Mouse (Mus musculus): ENCODE measurements around the gene Spink8. TPM values are rescaled to one million over a fixed set of nuclear protein-coding genes. Genes with fewer than 3 reads are reported as not detected.
"Not testable (repeated sequence)": the region's sequence is repeated elsewhere in the genome, so short reads cannot be mapped to it uniquely, and the experiment has no call there.

Gene Spink8
- 1 to 10 TPM in 1 of 2 experiments, not detected in 1; 5.7 TPM for total RNA-seq (2021)

DNA sequence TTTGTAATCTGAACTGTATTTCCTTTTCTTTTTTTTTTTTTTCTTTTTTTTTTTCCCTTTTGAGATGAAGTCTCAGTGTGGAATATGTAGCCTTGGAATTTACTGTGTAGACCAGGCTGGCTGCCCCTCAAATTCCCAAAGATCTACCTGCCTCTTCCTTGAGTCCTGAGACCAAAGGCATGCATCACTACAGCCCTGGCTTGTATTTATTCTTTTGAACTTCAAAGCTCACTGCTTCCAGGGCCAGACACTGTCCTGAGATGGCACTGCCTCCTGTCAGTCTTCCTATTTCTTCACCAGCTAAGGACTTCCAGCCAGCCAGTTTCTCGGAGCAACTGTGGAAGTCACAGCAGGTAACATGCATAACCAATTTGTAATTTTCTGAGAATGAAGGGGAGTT lies at the start of gene Spink8:
Gene Spink8, plus strand, starts transcription at position 301 of the 400 bp plus-strand sequence.
- intact Hi-C loops (cut with DNase I) = no loop called here
- no peak for DNase-seq (ENCODE audit: low spot score in 2 of 2)

DNA sequence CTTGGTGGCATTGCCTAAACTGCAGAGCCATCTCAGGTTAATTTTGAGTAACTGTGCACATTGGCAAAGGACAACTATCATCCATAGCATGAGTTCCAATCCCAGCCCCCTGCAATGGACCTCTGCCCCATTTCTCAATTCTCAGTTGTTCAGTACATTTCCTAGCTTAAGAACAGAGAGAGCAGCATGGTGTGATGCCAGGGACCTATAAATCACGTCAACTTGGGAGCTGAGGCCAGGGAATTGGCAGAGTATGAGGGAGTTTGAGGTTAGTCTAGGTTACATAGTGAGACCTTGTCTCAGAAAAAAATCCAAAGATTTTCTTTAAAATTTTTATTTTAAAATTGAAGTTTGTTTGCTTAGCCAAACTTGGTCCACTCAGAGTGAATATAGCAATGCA lies 45.2 kb upstream of the Spink8 start:
- DNase-seq (ENCODE audit: low spot score in 2 of 2); intact Hi-C loops (cut with DNase I): not testable (repeated sequence)

DNA sequence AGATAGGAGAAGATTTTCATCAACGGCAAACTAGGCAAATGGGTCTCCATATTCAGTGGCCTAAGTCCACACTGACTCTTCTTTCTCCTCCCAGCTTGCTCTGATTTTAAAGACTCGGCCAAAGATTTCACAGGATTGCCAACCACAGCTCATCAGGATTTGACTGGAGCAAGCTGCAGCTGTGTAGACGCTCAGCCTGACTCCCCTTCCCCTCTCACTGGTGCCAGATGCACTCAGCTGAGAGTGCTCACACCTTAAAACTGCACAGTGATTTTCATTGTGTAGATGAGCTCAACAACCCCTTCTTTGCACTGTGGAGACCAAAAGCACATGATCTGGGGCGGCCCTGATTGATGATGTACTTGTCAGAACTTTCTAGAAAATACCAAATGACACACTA lies 21.5 kb upstream of the Spink8 start, which contains the start of gene Fbxw27:
Gene Fbxw27, minus strand, starts transcription at position 101 of the 400 bp plus-strand sequence.
- DNase-seq (ENCODE audit: low spot score in 2 of 2); intact Hi-C loops (cut with DNase I): not testable (repeated sequence)

DNA sequence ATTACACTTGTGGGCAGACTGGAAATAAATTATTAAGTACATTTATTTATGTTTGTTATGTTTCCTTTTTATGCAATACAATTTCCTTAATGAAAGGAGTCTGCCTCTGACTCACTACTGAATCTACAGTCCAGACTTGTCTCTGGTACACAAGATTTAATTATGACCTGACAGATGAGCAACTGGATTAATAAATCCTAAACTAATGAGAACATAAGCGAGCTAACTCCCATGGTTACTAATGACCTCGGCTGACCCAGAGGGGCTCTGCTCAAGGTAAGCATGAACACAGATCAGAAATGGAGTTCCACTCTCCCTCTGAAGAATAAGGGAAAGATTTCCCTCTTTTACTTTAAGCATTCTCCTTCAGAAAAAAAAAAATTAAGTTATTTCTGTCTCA lies 16.9 kb upstream of the Spink8 start:
- no peak for DNase-seq (ENCODE audit: low spot score in 2 of 2)
- intact Hi-C loops (cut with DNase I) = no loop called here

DNA sequence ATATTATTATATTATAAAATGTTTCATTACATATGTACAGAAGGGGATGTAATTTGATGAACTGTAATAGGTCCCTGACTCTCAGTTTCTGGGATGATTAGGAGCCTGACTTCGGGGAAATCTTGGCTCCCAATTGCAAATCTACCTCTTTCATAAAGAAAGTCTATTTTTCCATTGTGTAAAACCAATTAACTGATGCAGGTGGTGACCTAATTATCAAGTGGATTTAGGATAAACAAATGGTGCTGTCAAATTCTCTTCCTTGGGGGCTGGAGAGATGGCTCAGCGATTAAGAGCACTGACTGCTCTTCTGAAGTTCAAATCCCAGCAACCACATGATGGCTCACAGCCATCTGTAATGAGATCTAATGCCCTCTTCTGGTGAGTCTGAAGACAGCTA lies 16.3 kb upstream of the Spink8 start:
- DNase-seq (ENCODE audit: low spot score in 2 of 2) = no peak
- intact Hi-C loops (cut with DNase I) = no loop called here

DNA sequence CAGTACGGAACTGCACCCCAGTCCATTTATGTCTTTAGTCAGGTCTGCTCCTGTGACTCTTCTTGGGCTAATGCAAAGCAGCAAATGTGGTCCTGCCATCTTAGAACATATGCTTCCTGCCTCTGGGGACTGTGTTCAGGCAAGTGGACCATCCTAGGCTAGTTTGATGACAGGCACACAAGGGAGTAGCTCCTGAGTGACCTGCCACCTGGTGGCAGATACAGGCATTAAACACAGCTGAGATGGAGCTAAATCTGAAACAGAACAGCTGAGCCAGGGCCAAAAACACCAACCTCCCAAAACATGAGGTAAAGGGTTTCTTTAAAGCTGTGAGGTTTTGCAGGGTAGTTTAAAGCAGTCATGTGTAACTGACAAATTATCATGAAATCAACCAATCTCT lies 14.0 kb upstream of the Spink8 start:
- DNase-seq (ENCODE audit: low spot score in 2 of 2) = no peak
- intact Hi-C loops (cut with DNase I) = no loop called here

DNA sequence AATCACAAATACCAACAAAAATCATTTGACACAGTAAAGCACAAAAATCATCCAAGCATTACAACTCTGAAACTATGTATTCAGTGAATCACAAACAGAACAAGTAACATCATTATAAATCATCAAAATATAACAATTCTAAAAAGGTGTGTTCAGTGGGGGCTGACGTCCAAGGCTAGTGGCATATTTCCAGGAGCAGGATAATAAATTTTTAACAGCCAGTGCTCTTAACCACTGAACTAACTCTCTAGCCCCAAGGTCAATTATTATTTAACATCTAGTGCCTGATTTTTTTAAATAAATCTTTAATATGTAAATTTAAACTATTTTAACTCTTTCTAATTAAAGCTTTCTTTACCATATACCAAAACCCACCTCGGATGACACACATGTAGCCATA lies 6.5 kb upstream of the Spink8 start:
- DNase-seq (ENCODE audit: low spot score in 2 of 2); intact Hi-C loops (cut with DNase I): not testable (repeated sequence)

DNA sequence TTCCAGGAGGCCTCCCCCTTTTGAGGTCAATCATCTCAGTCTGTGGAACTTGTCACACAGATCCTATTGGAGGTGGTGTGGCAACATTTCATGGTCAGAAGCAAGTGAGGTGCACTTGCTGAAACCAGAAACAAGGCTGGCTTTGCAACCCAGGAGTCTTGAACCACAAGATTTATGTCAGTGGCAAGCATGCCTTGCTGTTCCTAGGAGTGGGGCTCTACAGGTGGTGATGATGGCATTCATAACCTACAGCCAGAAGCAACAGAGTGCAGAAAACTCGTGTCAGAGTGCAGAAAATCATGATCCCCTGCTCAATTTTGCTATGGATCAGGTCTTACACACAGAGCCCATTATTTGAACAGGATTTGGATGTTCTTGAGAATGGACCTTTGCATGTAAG lies 5.8 kb upstream of the Spink8 start:
- intact Hi-C loops (cut with DNase I) = no loop called here
- no peak for DNase-seq (ENCODE audit: low spot score in 2 of 2)

DNA sequence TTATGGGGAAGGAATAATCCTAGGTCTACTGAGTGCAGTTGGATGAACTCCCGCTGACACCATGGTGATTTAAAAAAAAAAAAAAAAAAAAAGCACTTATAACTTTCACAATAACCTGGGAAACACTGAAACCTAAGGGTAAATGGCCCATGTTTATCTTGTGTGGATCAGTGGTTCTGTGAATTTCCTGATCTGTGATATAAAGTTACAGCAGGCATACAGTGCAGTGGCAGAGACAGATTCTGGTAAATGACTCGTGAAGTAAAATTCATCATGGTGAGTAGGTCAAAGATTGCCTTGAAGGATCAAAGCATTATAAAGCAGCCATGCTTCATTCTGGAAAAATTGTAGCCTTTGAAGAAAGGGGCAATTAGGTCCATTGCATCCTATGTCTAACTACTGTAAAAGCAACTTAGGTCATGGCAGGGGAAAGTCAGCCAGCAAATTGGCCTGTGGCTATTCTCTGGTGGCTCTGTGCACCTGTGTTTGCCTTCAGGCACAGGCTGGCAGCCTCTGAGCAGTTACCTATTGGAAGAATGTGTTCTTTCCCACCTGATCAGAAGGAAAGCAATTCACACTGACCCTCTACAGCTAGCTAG lies 5.3 kb upstream of the Spink8 start:
- intact Hi-C loops (cut with DNase I) = no loop called here

DNA sequence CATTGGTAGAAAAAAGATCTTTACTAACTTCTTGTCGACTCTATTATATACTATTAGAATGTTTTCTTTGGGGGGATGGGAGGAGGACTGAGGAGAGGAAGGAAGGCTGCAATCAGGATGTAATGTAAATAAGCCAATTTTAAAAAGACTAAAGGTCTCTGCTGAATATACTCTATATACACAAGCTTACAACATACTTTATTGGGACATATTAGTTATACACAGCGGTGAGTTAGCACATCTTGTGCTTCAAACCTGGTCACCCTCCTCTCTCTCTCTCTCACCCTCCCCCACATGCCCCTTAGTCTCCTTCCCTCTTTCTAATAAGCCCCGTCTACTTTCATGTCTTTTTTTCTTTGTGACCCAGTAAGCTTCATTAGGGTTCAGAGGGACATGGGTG lies 4.2 kb upstream of the Spink8 start:
- DNase-seq (ENCODE audit: low spot score in 2 of 2) = no peak
- intact Hi-C loops (cut with DNase I) = no loop called here

More for the DNA sequence above, 5.3 kb upstream of the Spink8 start:
- no peak for DNase-seq (ENCODE audit: low spot score in 2 of 2)

DNA sequence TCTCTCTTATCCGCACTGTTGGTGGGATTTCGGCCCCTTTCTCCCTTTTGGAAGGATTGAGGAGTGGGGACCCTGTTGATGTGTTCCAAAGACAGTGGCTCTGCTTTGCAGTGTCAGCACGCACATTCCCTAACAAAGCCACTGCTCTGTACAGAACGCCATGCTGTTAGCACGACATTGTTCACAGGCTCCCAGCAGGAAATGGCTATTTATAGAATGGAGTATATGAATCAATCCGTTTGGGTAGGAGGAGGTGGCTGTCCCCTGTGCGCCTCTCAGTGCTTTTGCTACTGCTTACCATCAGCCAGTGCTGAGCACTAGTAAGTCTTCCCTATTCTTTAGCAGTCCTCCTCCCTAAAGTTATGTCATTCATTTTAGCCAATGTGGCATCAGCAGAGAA lies 1.3 kb downstream of the Spink8 start:
- peak; percentile 4 to 6 for DNase-seq (ENCODE audit: low spot score in 2 of 2)
- intact Hi-C loops (cut with DNase I) = no loop called here

DNA sequence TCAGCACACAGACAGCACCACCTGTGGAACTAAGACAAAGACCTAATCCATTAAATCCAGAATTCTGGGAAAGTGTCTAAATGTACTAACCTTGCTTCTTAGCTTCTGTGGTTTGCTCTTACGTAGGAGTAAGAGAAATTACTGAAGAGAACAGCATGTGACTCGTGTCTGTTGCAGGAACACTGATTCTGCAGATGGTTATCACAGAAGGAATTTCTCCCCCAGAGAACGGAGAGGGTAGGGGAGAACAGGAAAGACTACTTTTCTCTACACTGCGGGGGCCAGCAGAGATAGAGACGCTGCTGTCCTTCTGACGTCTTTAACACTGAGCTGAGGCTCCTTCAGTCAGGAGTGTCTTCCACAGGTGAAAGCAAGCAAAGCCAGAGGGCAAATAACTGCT lies 4.3 kb downstream of the Spink8 start:
- peak in 1 of 2 experiments; percentile 5 for DNase-seq (ENCODE audit: low spot score in 2 of 2)
- intact Hi-C loops (cut with DNase I) = no loop called here

DNA sequence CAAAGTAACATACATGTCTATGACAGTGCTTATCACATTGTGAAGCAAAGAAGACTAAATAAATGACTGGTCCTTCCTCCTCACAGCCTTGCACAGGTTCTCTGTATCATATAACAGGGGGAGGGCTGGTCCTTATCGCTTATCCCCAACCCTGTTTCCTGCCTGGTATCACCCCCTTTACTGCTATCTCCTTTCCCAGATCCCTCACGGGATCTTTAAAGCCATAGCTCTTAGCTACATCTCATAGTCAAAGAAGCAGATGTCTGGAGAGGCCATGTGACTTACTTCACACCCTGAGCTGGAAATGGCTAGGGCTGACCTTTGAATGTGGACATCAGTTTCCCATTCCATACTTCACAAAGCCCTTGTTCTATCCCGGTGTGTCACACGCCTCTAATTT lies 13.7 kb downstream of the Spink8 start:
- intact Hi-C loops (cut with DNase I) = no loop called here
- no peak for DNase-seq (ENCODE audit: low spot score in 2 of 2)

DNA sequence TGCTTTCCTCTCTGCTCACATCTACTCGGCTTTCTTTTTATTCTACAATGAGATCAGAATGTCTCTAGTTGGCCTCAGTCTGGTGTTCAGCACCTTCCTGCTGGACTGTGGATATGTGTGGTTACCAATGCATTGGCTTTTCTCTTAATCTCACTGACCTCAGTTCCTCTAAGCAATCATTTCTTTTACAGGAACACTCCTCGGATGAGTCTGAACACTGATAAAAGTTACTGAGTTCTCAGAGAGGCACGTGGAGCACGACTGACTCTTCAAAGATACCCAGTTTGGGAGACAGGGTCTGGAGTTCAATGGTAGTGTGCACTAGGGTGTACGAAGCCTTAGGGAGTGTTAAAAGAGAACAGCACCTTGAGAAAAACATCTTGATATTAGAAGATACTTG lies 14.1 kb downstream of the Spink8 start:
- intact Hi-C loops (cut with DNase I) = no loop called here
- DNase-seq (ENCODE audit: low spot score in 2 of 2) = no peak

DNA sequence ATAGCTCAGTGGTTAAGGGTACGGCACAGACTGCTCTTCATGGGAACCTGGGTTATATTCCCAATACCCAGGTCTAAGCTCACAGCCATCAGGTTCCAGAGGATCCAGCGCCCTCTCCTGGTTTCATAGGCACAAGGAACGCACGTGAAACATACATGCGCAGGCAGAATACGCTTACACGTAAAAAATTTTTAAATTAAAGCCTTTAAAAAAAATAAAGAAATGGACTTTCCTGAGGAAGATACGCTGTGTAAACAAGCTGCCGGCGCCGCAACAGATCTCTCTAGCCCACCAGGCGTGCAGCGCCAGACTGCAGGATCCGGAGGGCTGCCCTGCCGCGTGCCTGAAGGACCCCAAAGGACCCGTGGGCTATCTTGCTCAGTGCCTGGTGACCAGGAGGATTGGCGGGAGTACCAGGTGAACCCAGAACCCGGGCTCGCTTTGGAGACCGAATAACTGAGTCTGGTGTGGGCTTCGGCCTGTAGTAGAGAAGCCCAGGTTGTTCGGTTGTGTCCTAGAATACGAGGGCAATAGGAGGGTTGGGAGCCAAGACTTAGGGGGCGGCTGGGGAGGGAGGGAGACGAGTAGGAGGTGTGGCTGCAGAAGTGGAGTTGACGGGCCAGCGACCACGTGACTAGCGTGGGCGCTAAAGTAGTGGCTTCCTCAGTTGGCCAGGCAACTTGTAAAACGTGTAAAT lies 20.5 kb downstream of the Spink8 start, which contains the start of gene Nme6:
Gene Nme6, plus strand, starts transcription at position 359 of the 697 bp plus-strand sequence.
- peak; percentile 85 to 86 for DNase-seq (ENCODE audit: low spot score in 2 of 2)
- intact Hi-C loops (cut with DNase I) = loop anchor here (10.0 kb wide), 2 partner anchors 738 to 828 kb away; partner anchors contain the start of gene Plxnb1

DNA sequence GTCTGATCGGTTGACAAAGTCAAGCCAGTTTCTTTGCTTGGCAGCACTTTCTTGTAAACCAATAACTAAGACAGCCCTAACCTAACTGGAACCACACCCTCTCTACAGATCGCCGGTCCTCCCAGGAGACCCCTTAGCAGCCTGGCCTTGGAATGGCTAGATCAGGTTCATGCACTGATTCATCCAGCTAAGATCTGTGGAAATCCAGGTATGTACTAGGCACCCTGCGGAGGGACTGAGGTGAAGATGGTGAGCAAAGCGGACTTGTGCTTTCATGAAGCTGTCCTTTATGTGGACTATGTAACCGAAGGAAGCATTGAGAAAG lies 21.0 kb downstream of the Spink8 start:
- intact Hi-C loops (cut with DNase I) = loop anchor here (10.0 kb wide), 2 partner anchors 738 to 828 kb away; partner anchors contain the start of gene Plxnb1
- no peak for DNase-seq (ENCODE audit: low spot score in 2 of 2)

DNA sequence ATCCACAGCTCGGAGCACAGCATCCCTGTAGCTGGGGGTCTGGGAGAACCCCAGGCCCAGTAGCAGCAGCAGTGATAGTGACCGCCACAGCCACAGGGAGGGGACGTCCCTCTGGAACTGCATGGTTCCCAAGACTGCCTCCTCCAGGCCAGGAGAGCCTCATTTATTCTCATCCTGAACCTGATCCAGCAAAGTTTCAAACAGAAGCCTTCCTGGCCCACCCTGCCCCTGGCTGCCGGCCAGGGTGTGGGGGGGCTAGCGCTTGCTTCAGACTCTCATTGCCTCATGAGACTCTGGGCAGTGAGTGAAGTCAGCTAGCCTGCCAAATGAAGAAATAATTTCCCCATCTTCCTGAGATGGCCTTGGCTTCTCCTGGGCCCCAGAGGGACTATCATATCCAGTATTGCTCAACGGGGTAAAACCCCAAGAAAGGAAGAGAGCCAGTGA lies 37.3 kb downstream of the Spink8 start, which contains the start of gene Camp:
Gene Camp, minus strand, starts transcription at position 306 of the 447 bp plus-strand sequence.
- intact Hi-C loops (cut with DNase I) = no loop called here
- DNase-seq (ENCODE audit: low spot score in 2 of 2) = no peak

DNA sequence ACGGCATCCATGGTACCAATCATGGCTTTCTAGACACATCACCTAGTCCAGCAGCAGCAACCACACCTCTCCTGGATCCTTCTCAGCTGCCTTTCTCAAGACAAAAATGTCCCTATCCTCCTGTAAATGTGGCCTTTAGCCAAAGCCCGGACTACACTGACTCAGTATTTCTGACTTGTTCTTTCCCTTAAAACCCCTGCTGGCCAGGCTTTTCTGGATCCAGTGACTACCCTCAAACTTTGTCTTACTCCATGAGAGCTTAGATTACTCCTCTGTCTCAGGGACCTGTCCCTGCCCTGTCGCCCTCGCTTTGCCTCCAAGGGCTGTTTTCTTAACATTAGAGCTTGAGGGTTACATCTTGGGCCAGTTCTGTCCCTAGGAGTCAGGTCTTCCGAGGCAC lies 38.0 kb downstream of the Spink8 start:
- no peak for DNase-seq (ENCODE audit: low spot score in 2 of 2)
- intact Hi-C loops (cut with DNase I) = no loop called here

DNA sequence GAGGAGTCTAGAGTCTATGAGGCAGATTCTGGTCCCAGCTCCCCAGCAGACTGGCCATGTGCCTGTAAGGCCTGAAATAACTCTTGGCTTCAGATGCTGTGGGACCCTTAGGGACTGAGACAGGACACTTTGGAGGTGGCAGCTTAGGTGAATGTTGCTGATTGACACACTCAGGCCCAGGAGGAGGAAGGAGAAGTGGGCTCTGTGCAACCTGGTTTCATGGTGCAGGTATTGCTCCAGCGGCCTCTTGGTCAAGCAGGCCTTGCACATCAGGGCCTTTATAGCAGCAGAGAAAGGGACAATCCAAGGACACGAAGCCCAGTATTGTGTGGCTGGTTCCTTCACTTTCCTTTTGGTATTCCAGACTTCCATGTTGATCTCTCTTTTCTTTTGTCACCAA lies 42.3 kb downstream of the Spink8 start:
- DNase-seq (ENCODE audit: low spot score in 2 of 2) = no peak
- intact Hi-C loops (cut with DNase I) = no loop called here

DNA sequence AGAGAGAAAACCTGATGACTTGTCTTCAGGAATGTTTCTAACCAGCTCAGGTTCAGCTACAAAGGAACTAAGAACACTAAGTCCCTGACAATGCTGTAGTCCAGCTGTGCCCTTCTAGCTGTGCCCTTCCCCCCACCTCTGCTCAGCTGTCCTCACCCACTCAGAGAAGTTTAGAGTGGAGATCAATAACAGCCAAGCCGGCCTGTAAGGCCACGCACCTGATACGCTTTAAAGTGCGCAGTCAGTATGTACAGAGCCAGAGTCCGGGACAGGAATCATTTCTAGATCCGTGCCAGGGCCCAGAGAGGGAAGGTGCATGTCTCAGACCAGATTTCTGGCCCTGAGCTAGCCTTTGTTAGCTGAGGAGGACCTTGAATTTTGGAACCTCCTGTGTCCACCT lies 43.9 kb downstream of the Spink8 start:
- intact Hi-C loops (cut with DNase I) = no loop called here

DNA sequence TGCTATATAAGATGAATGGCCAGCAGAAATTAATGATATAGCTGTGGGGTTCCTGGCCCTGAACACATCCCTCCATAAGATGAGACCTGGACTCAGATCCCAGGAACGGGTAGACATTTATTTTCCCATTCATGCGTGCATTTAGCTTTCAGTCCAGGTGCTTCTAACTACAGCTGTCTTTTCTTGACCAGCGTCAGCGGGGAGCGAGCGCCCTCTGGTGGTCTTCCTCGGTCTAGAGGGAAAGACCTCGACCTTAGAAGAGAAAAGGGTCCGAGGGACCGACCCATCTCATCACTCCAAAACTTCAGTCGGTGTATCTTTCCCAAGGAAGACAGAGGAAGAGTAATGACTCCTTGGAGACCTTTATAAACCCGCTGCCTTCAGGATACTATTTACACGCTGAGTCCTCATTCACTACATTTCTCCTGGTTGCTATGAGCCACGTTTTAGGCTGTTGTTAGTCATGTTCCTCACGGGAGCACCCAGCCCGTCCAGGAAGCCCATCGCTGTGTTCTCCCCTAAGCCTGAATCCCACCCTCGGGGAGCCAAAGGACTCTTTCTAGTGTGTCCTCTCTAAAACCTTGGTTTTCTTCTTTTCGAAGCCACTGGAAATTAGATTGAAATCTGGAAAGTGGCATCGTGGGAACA lies 50.4 kb downstream of the Spink8 start:
- peak; percentile 59 to 60 for DNase-seq (ENCODE audit: low spot score in 2 of 2)
- intact Hi-C loops (cut with DNase I) = loop anchor here (5.0 to 10.0 kb wide), 2 partner anchors 738 to 775 kb away; no protein-coding TSS in a partner anchor

More for the DNA sequence above, 43.9 kb downstream of the Spink8 start:
- no peak for DNase-seq (ENCODE audit: low spot score in 2 of 2)

All from left cerebral cortex, postnatal 36 days (tissue).